Comparison of ENCODE assay signal across 8 mouse cellular contexts in genomic region chr6:12747856-12748450, GRCm38 (mm10). TPM values are rescaled to one million over a fixed set of nuclear protein-coding genes. Genes with fewer than 3 reads are reported as not detected.
A peak's percentile ranks its signal among the peaks of the same experiment; 100 is the strongest.
DNase-seq lines count a peak whose midpoint lies in the region; ATAC-seq and TF ChIP-seq lines count a peak whose summit lies in the region.

No protein-coding gene starts in this region.

- H3K27me3 ChIP-seq in kidney, postnatal 0 days (ENCODE audit: insufficient read depth, low read length), result no peaks in the 10 kb centered on the region
- no peaks in the 10 kb centered on the region for H3K27me3 ChIP-seq in midbrain, embryonic 10.5 days (ENCODE audit: low read depth, poor library complexity, severe bottlenecking)

- ATAC-seq in cerebellum, adult (ENCODE audit: insufficient number of reproducible peaks, low FRiP score, low TSS enrichment), result no peak
- no peak for ATAC-seq in kidney, postnatal 0 days (replicated peaks; ENCODE audit: low FRiP score, low read depth)

- DNase-seq in cerebellum, adult 18-20 months, result peak; percentile 4 to 8
- DNase-seq in adrenal gland, postnatal 36 days, result peak; percentile 5
- DNase-seq in heart, adult 8-10 months (ENCODE audit: low spot score), result peak; percentile 21
- peak; percentile 34 for DNase-seq in kidney, postnatal 0 days (ENCODE audit: low spot score)
- peak; percentile 53 for DNase-seq in midbrain, embryonic 10.5 days (ENCODE audit: low spot score)
- no peak for DNase-seq in urinary bladder, postnatal 25 days (ENCODE audit: low spot score)
- DNase-seq in spleen, adult 18-20 months, result no peak

- H3K9me3 ChIP-seq in kidney, postnatal 0 days (replicated peaks; ENCODE audit: low read length), result no peaks in the 10 kb centered on the region
- H3K9me3 ChIP-seq in midbrain, embryonic 10.5 days (replicated peaks), result no peaks in the 10 kb centered on the region

- peak overlapping the region; percentile 23; the same call in 1 of the 2 replicates for H3K9ac ChIP-seq in kidney, postnatal 0 days (ENCODE audit: low read depth, low read length)

- H3K4me1 ChIP-seq in kidney, postnatal 0 days (replicated peaks; ENCODE audit: insufficient read depth, low read length), result no peaks in the 10 kb centered on the region
- H3K4me1 ChIP-seq in midbrain, embryonic 10.5 days, result peaks cover 28% of the 10 kb centered on the region

- H3K27ac ChIP-seq in kidney, postnatal 0 days, result peak overlapping the region; percentile 14; the same call in 1 of the 2 replicates
- H3K27ac ChIP-seq in midbrain, embryonic 10.5 days (replicated peaks), result peak overlapping the region; percentile 95

- H3K36me3 ChIP-seq in kidney, postnatal 0 days (ENCODE audit: insufficient read depth, low read length), result no peaks in the 10 kb centered on the region
- no peaks in the 10 kb centered on the region for H3K36me3 ChIP-seq in midbrain, embryonic 10.5 days

- no peak for TF ChIP-seq CTCF in kidney, postnatal 0 days (IDR thresholded peaks at IDR 0.05; ENCODE audit: low read depth)

- 6% methylated on average over 11 of the region's 11 CpGs for WGBS in kidney, postnatal 0 days
- WGBS in midbrain, embryonic 10.5 days, result 4% methylated on average over 11 of the region's 11 CpGs

- H3K4me3 ChIP-seq in kidney, postnatal 0 days (replicated peaks; ENCODE audit: low read depth, low read length), result peak overlapping the region; percentile 58
- H3K4me3 ChIP-seq in midbrain, embryonic 10.5 days, result peak overlapping the region; percentile 78

- peak overlapping the region; percentile 85 for H3K4me2 ChIP-seq in kidney, postnatal 0 days (ENCODE audit: low read length)

RNA-seq across cellular contexts. Expression of gene Thsd7a, which starts 1.3 kb away (rescaled TPM):
- total RNA-seq in adrenal gland, postnatal 36 days (2021), result 10 to 100 TPM in 1 of 2 experiments, 1 to 10 TPM in 1; 8.3 to 11.8 TPM
- 10 to 100 TPM; 10.3 to 18.1 (median 12.1) TPM for total RNA-seq in heart, adult 8-10 months (2022)
- polyA plus RNA-seq in kidney, postnatal 0 days (2015; fragmentation: Nextera tagmentation; extraction: Ambion mirVana), result 6.0 and 6.4 TPM in 2 replicates
- polyA plus RNA-seq in midbrain, embryonic 10.5 days (2016; fragmentation: Nextera tagmentation; extraction: Ambion mirVana), result 10.7 and 21.2 TPM in 2 replicates

Comparison
In these comparisons a context has a peak if more than half of its experiments do, and no peak if none do; other contexts are left out.
1. DNase-seq: peak in cerebellum, adult 18-20 months (2 of 2), adrenal gland, postnatal 36 days (2 of 2), heart, adult 8-10 months (single experiment), kidney, postnatal 0 days (single experiment) and midbrain, embryonic 10.5 days (single experiment); none in urinary bladder, postnatal 25 days (single experiment) and spleen, adult 18-20 months (0 of 2).